Mouse (Mus musculus) heart, postnatal 0 days (tissue): ENCODE data around the gene Otud3.

Experiments used
- CTCF ChIP-seq: IDR thresholded peaks from 2 replicates; pipeline ENCODE4 v1.5.1; 2016; ENCODE audit warnings: antibody characterized with exemption, control low read depth, low read depth
- EP300 ChIP-seq: IDR thresholded peaks from 2 replicates; pipeline ENCODE4 v1.6.1; 2016; ENCODE audit warnings: antibody characterized with exemption, low read depth

- TF ChIP-seq CTCF (peak; percentile 28; the same call in 1 of the 2 replicates), EP300 (no peak)
Observed at GRCm38 (mm10) chr4:138859245-138859644, 54.5 kb downstream of the Otud3 start.
